Mouse (Mus musculus) hindbrain, embryonic 16.5 days (tissue): ENCODE results near the gene Methig1. TPM values are rescaled to one million over a fixed set of nuclear protein-coding genes. Genes with fewer than 3 reads are reported as not detected.

Experiments
- ATAC-seq: fragments of 200-750 bp; cut with Nextera tagmentation; 2 replicates; pipeline ENCODE4 v1.8.0; 2017; ENCODE audit warnings: moderate TSS enrichment, moderate library complexity
- H3K27ac ChIP-seq: fragments of 300-500 bp; sonication (generic); 2 replicates; pipeline ENCODE4 v1.5.1; 2014; ENCODE audit warnings: low read depth, mild to moderate bottlenecking, control low read depth, low read length, moderate library complexity
- H3K27me3 ChIP-seq: fragments of 300-500 bp; sonication (generic); replicated peaks from 2 replicates; pipeline ENCODE4 v1.6.1; 2014; ENCODE audit warnings: low read length; ENCODE audit not compliant: control insufficient read depth, insufficient read depth
- H3K36me3 ChIP-seq: fragments of 300-500 bp; sonication (generic); 2 replicates; pipeline ENCODE4 v1.6.1; 2014; ENCODE audit warnings: mild to moderate bottlenecking, low read length, moderate library complexity, mixed read lengths; ENCODE audit not compliant: control insufficient read depth, insufficient read depth
- H3K4me1 ChIP-seq: fragments of 300-500 bp; sonication (generic); 2 replicates; pipeline ENCODE4 v1.6.1; 2014; ENCODE audit warnings: low read depth, low read length; ENCODE audit not compliant: control insufficient read depth, insufficient read depth
- H3K4me2 ChIP-seq: fragments of 300-500 bp; sonication (generic); 2 replicates; pipeline ENCODE4 v1.6.1; 2014; ENCODE audit warnings: mild to moderate bottlenecking, low read length, control low read depth, moderate library complexity
- H3K4me3 ChIP-seq: fragments of 300-500 bp; sonication (generic); 2 replicates; pipeline ENCODE4 v1.5.1; 2014; ENCODE audit warnings: mild to moderate bottlenecking, low read length, control low read depth, moderate library complexity
- H3K9ac ChIP-seq: fragments of 300-500 bp; sonication (generic); 2 replicates; pipeline ENCODE4 v1.6.1; 2014; ENCODE audit warnings: low read depth, mild to moderate bottlenecking, control low read depth, low read length, moderate library complexity
- H3K9me3 ChIP-seq: fragments of 300-500 bp; sonication (generic); 2 replicates; pipeline ENCODE4 v1.6.1; 2014; ENCODE audit warnings: mild to moderate bottlenecking, low read length, moderate library complexity; ENCODE audit not compliant: control insufficient read depth
- WGBS: fragments of 180-500 bp; shearing (Covaris S2); extraction: QIAGEN DNeasy Blood & Tissue Kit; methylation state at CpG from one replicate; pipeline ENCODE4 v1.1.7; 2014; 5-methylcytosine and 5-hydroxymethylcytosine counted together
- polyA plus RNA-seq: library from polyadenylated mRNA; unstranded; fragments of >200 nt; fragmentation: Nextera tagmentation; extraction: Ambion mirVana; gene quantifications from 2 replicates; pipeline ENCODE4 v1.2.1, GENCODE M21; 2015

The Methig1 gene
- polyA plus RNA-seq, 1 experiment from 2014 or later: not detected

DNA sequence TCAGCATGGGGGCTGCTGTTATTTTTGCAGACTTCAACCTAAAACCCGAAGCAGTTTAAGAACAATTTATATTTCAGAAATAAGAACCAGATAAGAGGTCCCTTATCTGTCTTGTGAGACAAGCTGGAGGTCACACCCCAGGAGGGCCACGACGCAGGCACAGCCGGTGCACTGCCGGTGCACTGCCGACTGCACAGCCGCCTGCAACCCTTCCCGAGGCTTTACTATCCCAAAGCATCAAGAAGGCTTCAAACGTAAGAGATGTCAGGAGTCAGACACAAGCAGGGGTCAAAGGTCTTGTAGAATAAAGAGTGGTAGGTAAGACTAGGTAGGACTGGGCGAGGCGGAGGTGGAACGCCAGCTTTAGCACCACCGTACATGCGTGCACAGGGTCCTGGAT lies 49.4 kb downstream of the Methig1 start:
- no peak for ATAC-seq
- Histone ChIP-seq H3K36me3 (peaks cover 32% of the 10 kb centered on the region), H3K4me3 (no peak overlapping the region), H3K4me1 (no peaks in the 10 kb centered on the region), H3K27ac (no peak overlapping the region), H3K4me2 (no peak overlapping the region), H3K9me3 (no peaks in the 10 kb centered on the region), H3K27me3 (no peaks in the 10 kb centered on the region), H3K9ac (no peak overlapping the region)
- WGBS: 94% methylated on average over 14 of the region's 14 CpGs

DNA sequence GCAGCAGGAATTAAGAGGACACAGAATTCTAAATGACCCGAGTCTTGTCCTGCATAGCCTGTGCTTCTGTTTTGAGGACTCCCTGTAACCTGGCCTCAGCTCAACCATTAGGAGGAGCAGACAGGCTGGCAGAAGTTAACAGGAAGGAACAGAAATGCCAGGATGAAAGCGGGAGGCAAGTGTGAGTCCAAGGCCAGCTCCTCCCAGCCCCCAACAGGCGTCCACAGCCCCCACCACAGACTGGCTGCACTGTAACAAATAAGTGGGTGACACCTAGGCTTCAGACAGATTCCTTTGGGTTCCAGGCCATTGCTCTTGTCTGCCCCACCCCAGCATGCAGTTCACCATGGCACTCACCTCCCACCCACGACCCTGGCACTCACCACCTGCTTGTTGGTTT lies 49.8 kb downstream of the Methig1 start:
- peaks cover 30% of the 10 kb centered on the region for H3K36me3 ChIP-seq
- H3K4me2 ChIP-seq: no peak overlapping the region
- no peaks in the 10 kb centered on the region for H3K27me3 ChIP-seq
- no peaks in the 10 kb centered on the region for H3K9me3 ChIP-seq
- no peaks in the 10 kb centered on the region for H3K4me1 ChIP-seq
- no peak for ATAC-seq
- H3K9ac ChIP-seq: no peak overlapping the region
- 90% methylated on average over 4 of the region's 4 CpGs for WGBS
- H3K27ac ChIP-seq: no peak overlapping the region
- H3K4me3 ChIP-seq: no peak overlapping the region

DNA sequence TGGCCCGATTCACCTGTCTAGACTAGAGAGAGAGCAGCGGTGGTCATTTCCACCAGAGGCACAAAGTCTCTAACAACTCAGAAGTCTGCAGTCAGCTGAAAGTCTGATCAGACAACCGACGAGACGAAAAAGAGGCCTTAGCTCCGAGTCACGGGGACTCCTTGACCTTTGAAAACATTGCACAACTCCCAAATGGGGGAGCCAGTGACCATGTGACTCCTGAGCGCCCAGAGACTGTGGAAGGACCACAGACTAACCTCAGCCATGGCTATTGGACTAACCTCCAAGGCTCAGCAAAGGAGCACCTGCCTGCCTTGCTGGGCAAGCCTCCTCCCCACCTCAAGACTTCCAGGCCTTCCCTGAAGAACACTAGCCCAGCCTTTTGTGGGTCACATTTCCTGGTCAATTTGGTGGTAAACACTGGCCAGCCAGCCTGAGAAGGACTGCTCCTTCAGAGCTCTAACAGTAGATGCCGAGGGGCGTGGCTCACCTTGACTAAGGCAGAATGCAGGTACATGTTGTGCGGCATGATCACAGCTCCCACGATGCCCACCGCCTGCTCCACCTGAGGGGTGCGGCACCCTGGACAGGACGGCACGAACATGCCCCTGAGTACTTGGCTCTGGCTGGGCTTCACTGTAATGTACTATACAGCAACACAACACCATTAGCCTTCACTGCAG lies 50.5 kb downstream of the Methig1 start:
- peaks cover 28% of the 10 kb centered on the region for H3K36me3 ChIP-seq
- no peak for ATAC-seq
- H3K27ac ChIP-seq: no peak overlapping the region
- H3K4me2 ChIP-seq: no peak overlapping the region
- H3K4me1 ChIP-seq: no peaks in the 10 kb centered on the region
- WGBS: 93% methylated on average over 16 of the region's 16 CpGs
- H3K27me3 ChIP-seq: no peaks in the 10 kb centered on the region
- no peaks in the 10 kb centered on the region for H3K9me3 ChIP-seq
- no peak overlapping the region for H3K4me3 ChIP-seq
- H3K9ac ChIP-seq: no peak overlapping the region

DNA sequence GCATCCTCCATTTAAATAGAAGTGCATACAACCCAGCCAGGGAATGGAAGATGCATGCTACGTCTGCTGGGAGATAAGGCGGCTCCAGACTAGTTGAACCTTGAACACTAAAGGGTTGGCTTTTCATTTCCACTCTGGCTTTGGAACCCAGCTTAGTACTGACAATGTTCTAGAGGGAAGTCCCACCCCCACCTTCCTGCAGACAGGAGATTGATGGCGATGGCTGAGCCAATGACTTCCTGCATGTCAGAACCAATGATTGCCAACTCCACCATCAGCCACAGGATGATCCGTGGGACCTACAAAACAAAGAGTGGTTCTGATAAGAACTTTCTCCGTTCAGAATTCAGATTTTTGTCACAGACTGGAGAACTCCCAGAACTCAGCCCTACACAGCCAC lies 53.1 kb downstream of the Methig1 start:
- H3K4me2 ChIP-seq: no peak overlapping the region
- H3K4me3 ChIP-seq: no peak overlapping the region
- no peak overlapping the region for H3K27ac ChIP-seq
- H3K27me3 ChIP-seq: no peaks in the 10 kb centered on the region
- WGBS: 91% methylated on average over 5 of the region's 5 CpGs
- no peaks in the 10 kb centered on the region for H3K9me3 ChIP-seq
- no peaks in the 10 kb centered on the region for H3K4me1 ChIP-seq
- peaks cover 14% of the 10 kb centered on the region for H3K36me3 ChIP-seq
- ATAC-seq: no peak
- no peak overlapping the region for H3K9ac ChIP-seq

DNA sequence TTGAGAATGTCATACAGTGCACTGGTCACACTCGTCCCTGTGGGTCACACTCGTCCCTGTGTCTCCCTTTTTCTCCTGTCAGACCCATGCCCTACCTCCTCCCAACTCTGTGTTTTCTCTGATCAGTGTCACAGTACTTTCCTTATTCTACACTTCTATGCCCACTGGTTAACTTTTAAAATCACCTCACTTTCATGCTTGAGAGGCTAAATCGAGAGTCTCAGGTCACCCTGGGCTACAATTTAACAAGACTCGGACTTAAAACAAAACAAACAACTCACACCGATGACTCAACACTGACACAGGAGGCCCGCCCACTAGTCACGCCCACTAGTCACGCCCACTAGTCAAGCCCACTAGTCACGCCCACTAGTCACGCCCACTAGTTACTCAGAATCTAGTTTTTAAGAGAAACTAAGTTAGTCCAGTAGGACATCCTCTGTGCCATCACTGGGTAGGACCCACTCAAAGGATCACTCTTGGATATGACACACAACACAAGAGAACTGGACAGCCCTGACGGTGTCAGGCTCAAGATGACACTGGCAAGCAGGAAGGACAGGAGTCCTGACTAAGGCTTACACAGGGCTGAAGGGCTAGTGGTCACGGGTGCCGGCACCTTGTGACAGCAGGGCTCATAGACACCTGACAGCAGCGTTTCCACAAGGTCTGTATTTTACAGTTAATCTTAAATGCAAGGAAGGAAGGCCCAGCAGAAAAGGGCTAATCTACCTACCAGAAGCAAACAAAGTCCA lies 58.1 kb downstream of the Methig1 start:
- no peak for ATAC-seq
- Histone ChIP-seq H3K4me2 (no peak overlapping the region), H3K27me3 (no peaks in the 10 kb centered on the region), H3K9me3 (no peaks in the 10 kb centered on the region), H3K27ac (no peak overlapping the region), H3K4me1 (no peaks in the 10 kb centered on the region), H3K4me3 (no peak overlapping the region), H3K9ac (no peak overlapping the region), H3K36me3 (peaks cover 9% of the 10 kb centered on the region)
- WGBS: 55% methylated on average over 14 of the region's 14 CpGs

DNA sequence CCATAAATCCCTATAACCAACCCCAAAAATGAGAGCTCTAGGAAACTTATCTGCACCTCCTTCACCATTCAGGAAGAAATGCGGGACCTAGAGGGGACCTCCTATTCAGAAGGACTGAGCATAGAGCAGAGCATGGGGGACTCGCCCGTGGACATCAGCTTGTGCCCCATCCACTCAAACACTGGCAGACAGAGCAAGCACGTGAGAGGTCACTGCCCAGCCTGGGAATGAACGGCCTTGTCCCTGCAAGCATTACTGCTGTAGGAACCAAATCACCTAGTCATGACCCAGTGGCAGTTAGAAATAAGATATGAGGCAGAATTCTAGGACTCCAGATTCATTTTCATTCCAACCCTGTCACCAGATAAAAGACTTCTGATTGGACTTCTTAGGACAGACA lies 58.8 kb downstream of the Methig1 start:
- Histone ChIP-seq H3K4me1 (no peaks in the 10 kb centered on the region), H3K36me3 (peaks cover 9% of the 10 kb centered on the region), H3K4me3 (no peak overlapping the region), H3K27ac (no peak overlapping the region), H3K4me2 (no peak overlapping the region), H3K27me3 (no peaks in the 10 kb centered on the region), H3K9ac (no peak overlapping the region), H3K9me3 (no peaks in the 10 kb centered on the region)
- no peak for ATAC-seq
- 89% methylated on average over 5 of the region's 5 CpGs for WGBS

DNA sequence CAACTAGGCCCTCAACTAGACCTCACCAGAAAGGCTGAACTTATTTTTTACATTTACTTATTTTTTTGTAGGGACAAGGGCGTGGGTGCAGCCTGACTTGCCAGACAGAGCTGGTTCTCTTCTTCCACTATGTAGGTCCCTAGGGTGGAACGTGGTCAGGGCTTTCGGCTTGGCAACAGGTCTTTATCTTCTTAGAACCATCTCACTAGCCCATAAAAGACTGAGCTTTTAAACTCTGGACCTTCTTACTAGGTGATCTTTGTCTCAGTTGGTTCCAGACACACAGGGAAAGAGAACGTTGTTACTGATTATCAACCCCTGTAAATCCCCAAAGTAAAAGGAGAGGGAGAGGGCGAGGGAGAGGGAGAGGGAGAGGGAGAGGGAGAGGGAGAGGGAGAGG lies 60.4 kb downstream of the Methig1 start:
- no peaks in the 10 kb centered on the region for H3K4me1 ChIP-seq
- no peak overlapping the region for H3K9ac ChIP-seq
- ATAC-seq: no peak
- H3K9me3 ChIP-seq: no peaks in the 10 kb centered on the region
- 79% methylated on average over 4 of the region's 5 CpGs for WGBS
- H3K27ac ChIP-seq: no peak overlapping the region
- H3K4me2 ChIP-seq: no peak overlapping the region
- peaks cover 7% of the 10 kb centered on the region for H3K36me3 ChIP-seq
- no peak overlapping the region for H3K4me3 ChIP-seq
- H3K27me3 ChIP-seq: no peaks in the 10 kb centered on the region

DNA sequence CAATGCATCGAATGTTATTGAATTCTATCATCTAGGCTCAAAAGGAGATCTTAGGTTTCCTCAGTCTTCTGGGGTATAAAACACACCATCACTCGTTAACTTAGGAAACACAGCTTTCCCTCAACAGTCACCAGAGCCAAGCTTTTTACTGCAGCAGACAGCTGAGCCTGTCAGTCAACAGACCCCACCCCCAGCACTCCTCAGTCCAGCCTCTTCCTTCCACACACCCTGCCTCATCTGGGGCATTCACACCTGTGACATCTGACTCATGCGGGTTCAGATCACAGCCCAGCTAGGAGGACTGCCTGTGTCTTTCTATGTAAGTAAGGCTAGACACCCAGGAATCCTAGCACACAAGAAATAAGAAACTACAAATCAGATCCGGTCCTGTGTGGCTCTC lies 61.1 kb downstream of the Methig1 start:
- H3K27ac ChIP-seq: no peak overlapping the region
- H3K4me3 ChIP-seq: no peak overlapping the region
- no peak overlapping the region for H3K9ac ChIP-seq
- no peaks in the 10 kb centered on the region for H3K27me3 ChIP-seq
- no peak for ATAC-seq
- H3K4me1 ChIP-seq: no peaks in the 10 kb centered on the region
- H3K4me2 ChIP-seq: no peak overlapping the region
- 76% methylated on average over 4 of the region's 4 CpGs for WGBS
- H3K36me3 ChIP-seq: peaks cover 7% of the 10 kb centered on the region; the same call in 1 of the 2 replicates
- H3K9me3 ChIP-seq: no peaks in the 10 kb centered on the region

DNA sequence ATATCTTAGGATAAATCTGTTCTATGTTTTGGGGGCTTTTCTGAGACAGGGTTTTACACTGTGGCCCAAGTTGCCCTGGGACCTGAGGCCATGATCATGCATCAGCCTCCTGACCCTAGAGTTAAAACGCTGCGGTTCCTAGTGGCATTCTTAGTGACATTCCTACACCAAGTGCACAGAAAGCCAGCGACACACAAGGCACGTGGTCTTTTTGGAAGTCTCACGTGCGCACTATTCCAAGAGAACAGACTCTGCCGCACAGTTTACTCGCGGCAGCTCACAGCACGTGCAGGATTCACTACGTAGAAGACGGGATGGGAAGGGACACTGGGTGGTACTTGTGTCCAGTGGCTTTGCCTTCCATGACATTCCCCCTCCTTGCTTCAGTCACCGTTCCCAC lies 62.0 kb downstream of the Methig1 start:
- Histone ChIP-seq H3K4me1 (peaks cover 8% of the 10 kb centered on the region; the same call in 1 of the 2 replicates), H3K36me3 (peaks cover 5% of the 10 kb centered on the region; the same call in 1 of the 2 replicates), H3K4me2 (no peak overlapping the region), H3K27me3 (no peaks in the 10 kb centered on the region), H3K9me3 (no peaks in the 10 kb centered on the region), H3K27ac (no peak overlapping the region), H3K4me3 (no peak overlapping the region), H3K9ac (no peak overlapping the region)
- WGBS: 89% methylated on average over 13 of the region's 13 CpGs
- no peak for ATAC-seq
